Mouse (Mus musculus) erythroblast, embryonic 14.5 days (primary cell): ENCODE results near the gene Zmat3.

ENCODE experiments used
- GATA1 ChIP-seq: IDR thresholded peaks from 2 replicates; pipeline ENCODE4 v1.6.1; 2012; ENCODE audit warnings: low read length, inconsistent platforms, mixed read lengths
- TAL1 ChIP-seq: IDR thresholded peaks from 3 replicates; pipeline ENCODE4 v1.6.1; 2012; ENCODE audit warnings: low read length, inconsistent platforms, mixed read lengths

DNA sequence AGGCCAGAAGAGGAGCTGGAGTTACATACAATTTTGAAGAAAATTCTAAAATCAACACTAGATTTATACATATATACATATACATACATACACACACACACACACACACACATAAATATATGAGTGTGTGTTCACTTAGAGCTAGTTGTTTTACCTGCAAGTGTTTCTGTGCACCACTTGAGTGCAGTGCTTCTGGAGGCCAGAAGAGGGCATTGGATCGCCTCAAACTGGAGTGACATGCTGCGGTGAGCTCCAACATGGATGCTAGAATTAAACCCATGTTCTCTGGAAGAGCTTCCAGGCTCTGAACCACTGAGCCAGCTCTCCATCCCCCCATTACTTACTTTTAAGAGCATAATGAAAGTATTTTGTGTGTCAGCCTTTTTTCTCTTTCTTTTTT lies 14.1 kb upstream of the Zmat3 start:
- no peak for TF ChIP-seq GATA1
- no peak for TF ChIP-seq TAL1
